ENCODE assay signal across 19 mouse cellular contexts in the genomic region with DNA sequence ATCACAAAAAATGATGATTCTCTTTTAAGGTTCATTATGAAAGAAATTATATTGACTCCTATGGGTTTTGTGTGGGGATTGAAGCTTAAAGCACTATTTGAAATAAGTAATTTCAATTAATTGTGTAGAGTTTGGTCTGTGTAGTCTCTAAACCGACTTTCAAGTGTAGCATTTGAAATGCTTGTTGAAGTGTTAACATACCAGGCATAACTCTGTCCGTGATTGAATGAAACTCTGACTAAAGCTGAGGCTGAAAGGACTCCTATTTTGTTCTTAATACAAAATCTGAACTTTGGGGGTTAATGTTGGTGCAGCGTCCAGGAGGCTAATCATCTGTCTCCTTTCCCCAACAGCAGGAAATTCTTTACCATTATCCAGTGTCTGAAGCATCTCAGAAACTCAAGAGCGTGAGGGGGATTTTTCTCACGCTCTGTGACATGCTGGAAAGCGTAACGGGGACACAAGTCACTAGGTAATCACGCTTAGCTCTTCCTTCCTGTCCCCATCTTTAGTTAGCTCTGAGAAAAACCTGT. TPM values are rescaled to one million over a fixed set of nuclear protein-coding genes. Genes with fewer than 3 reads are reported as not detected.
DNase-seq lines count a peak whose midpoint lies in the region; ATAC-seq and TF ChIP-seq lines count a peak whose summit lies in the region.
"Had no signal": no experiment of that assay in that cellular context is flagged by ENCODE, and none has a peak within 500 bp of the region (broad histone marks: within the 10 kb centered on the region; RNA-seq: fewer than 3 reads in every experiment).

No protein-coding gene starts in this region.

- peak; percentile 53; the same call in 1 of the 2 replicates for ATAC-seq in heart, postnatal 0 days (ENCODE audit: insufficient read depth, low read depth)
- 0 out of 2 replicates have a peak, but pooled peaks have one; percentile 29 for ATAC-seq in forebrain, embryonic 11.5 days (replicated peaks; ENCODE audit: low FRiP score)
- ATAC-seq: intestine, postnatal 0 days; liver, postnatal 0 days had no signal

- peak overlapping the region; percentile 19; the same call in 1 of the 2 replicates for H3K9ac ChIP-seq in heart, postnatal 0 days (replicated peaks; ENCODE audit: low read depth, low read length)
- H3K9ac ChIP-seq in forebrain, embryonic 11.5 days (ENCODE audit: low read length), result no peak overlapping the region
- H3K9ac ChIP-seq: hindbrain, embryonic 15.5 days; liver, postnatal 0 days had no signal

- no peaks in the 10 kb centered on the region for H3K36me3 ChIP-seq in heart, postnatal 0 days (replicated peaks; ENCODE audit: control insufficient read depth, insufficient read depth, low read length)
- H3K36me3 ChIP-seq in forebrain, embryonic 11.5 days (ENCODE audit: control insufficient read depth, insufficient read depth, low read length), result no peaks in the 10 kb centered on the region

- no peak for TF ChIP-seq CTCF in heart, postnatal 0 days (IDR thresholded peaks at IDR 0.05; ENCODE audit: low read depth)

- intact Hi-C loops in heart, postnatal 25 days (cut with DNase I), result no loop called here

- TF ChIP-seq EP300 in heart, postnatal 0 days (IDR thresholded peaks at IDR 0.05; ENCODE audit: low read depth), result no peak

- H3K9me3 ChIP-seq in heart, postnatal 0 days (replicated peaks; ENCODE audit: control insufficient read depth, low read length), result no peaks in the 10 kb centered on the region
- no peaks in the 10 kb centered on the region for H3K9me3 ChIP-seq in forebrain, embryonic 11.5 days (ENCODE audit: control insufficient read depth, low read length)
- H3K9me3 ChIP-seq: hindbrain, embryonic 15.5 days; megakaryocyte, embryonic 14.5 days had no signal

- peak; percentile 44 for DNase-seq in heart, adult 11 months
- no peak for DNase-seq in heart, postnatal 25 days (ENCODE audit: low spot score)
- no peak for DNase-seq in heart, postnatal 0 days (ENCODE audit: low spot score)
- no peak for DNase-seq in heart, adult 9 months (ENCODE audit: low spot score in 2 of 2)
- DNase-seq in forebrain, embryonic 11.5 days (ENCODE audit: low spot score), result no peak
- DNase-seq in retina, postnatal 1 day, result peak; percentile 47
- DNase-seq in kidney, postnatal 36 days, result no peak
- DNase-seq: adrenal gland, postnatal 10 days; cerebellum, adult 11-12 months; liver; liver, postnatal 0 days; lung, postnatal 14 days; thymus, postnatal 36 days had no signal

- peaks cover 17% of the 10 kb centered on the region; the same call in 1 of the 2 replicates for H3K4me1 ChIP-seq in heart, postnatal 0 days (ENCODE audit: control insufficient read depth, insufficient read depth)
- H3K4me1 ChIP-seq in forebrain, embryonic 11.5 days (replicated peaks; ENCODE audit: control insufficient read depth, insufficient read depth, low read length), result peaks cover 14% of the 10 kb centered on the region; the same call in 1 of the 2 replicates
- H3K4me1 ChIP-seq: hindbrain, embryonic 15.5 days had no signal

- peak overlapping the region; percentile 51; the same call in 1 of the 2 replicates for H3K27ac ChIP-seq in heart, postnatal 0 days (ENCODE audit: low read depth)
- peak overlapping the region; percentile 47; the same call in 1 of the 2 replicates for H3K27ac ChIP-seq in forebrain, embryonic 11.5 days (ENCODE audit: low read depth, low read length)
- H3K27ac ChIP-seq: hindbrain, embryonic 15.5 days had no signal

- H3K4me2 ChIP-seq in heart, postnatal 0 days (ENCODE audit: low read depth, low read length), result peak overlapping the region; percentile 46
- H3K4me2 ChIP-seq in forebrain, embryonic 11.5 days (ENCODE audit: low read depth, low read length, severe bottlenecking), result no peak overlapping the region
- H3K4me2 ChIP-seq: hindbrain, embryonic 15.5 days had no signal

- H3K4me3 ChIP-seq in heart, postnatal 0 days (ENCODE audit: low read depth, low read length), result no peak overlapping the region
- H3K4me3 ChIP-seq in forebrain, embryonic 11.5 days (ENCODE audit: low read depth, low read length), result no peak overlapping the region
- H3K4me3 ChIP-seq: hindbrain, embryonic 15.5 days; megakaryocyte, embryonic 14.5 days had no signal

- H3K27me3 ChIP-seq in heart, postnatal 0 days (ENCODE audit: control insufficient read depth, insufficient read depth, low read length), result no peaks in the 10 kb centered on the region
- H3K27me3 ChIP-seq in forebrain, embryonic 11.5 days (ENCODE audit: control insufficient read depth, insufficient read depth, low read length), result no peaks in the 10 kb centered on the region
- H3K27me3 ChIP-seq: hindbrain, embryonic 15.5 days; megakaryocyte, embryonic 14.5 days had no signal

- 11% methylated on average over 8 of the region's 8 CpGs for WGBS in heart, postnatal 0 days
- WGBS in forebrain, embryonic 11.5 days, result 4% methylated on average over 8 of the region's 8 CpGs

RNA-seq across cellular contexts. Expression of a gene that starts 33.7 kb away (rescaled TPM):
- under 1 TPM in 1 of 2 experiments, not detected in 1; 0.11 TPM for total RNA-seq in heart, postnatal 25 days (2021)
- total RNA-seq in heart, postnatal 0 days (2014; rRNA removed; ENCODE audit: low replicate concordance), result 0.93 TPM in 1 of 2 replicates, not detected in the other
- polyA plus RNA-seq in heart, postnatal 0 days (2015; fragmentation: Nextera tagmentation; extraction: Ambion mirVana), result 0.73 and 0.86 TPM in 2 replicates
- polyA plus RNA-seq in forebrain, embryonic 11.5 days (2014; fragmentation: Nextera tagmentation; extraction: Ambion mirVana), result 0.11 TPM in 1 of 2 replicates, not detected in the other
- total RNA-seq: common myeloid progenitor, adult 5-6 weeks; gastrocnemius, postnatal 4 days; layer of hippocampus, adult 18-20 months had no signal
- polyA plus RNA-seq: intestine, postnatal 0 days had no signal

Comparison
In these comparisons a context has a peak if more than half of its experiments do, and no peak if none do; other contexts are left out.
1. DNase-seq: peak in heart, adult 11 months (single experiment) and retina, postnatal 1 day (single experiment); none in heart, postnatal 25 days (single experiment), heart, postnatal 0 days (single experiment), heart, adult 9 months (0 of 2), forebrain, embryonic 11.5 days (single experiment) and kidney, postnatal 36 days (0 of 2).